Mouse (Mus musculus): ENCODE results near the gene Edc3. TPM values are rescaled to one million over a fixed set of nuclear protein-coding genes. Genes with fewer than 3 reads are reported as not detected.

Gene Edc3
- 1 to 10 TPM; 8.5 to 9.9 TPM for total RNA-seq (2021)
- long read RNA-seq, experiment 1, full-length matches to known transcripts, result 13 of 20 reads
- long read RNA-seq, experiment 1, partial matches to known transcripts, result 0 of 20 reads
- long read RNA-seq, experiment 1, other reads (novel, unspliced or antisense), result 7 of 20 reads
- long read RNA-seq, experiment 2, full-length matches to known transcripts, result 11 of 13 reads
- long read RNA-seq, experiment 2, partial matches to known transcripts, result 1 of 13 reads
- long read RNA-seq, experiment 2, other reads (novel, unspliced or antisense), result 1 of 13 reads

DNA sequence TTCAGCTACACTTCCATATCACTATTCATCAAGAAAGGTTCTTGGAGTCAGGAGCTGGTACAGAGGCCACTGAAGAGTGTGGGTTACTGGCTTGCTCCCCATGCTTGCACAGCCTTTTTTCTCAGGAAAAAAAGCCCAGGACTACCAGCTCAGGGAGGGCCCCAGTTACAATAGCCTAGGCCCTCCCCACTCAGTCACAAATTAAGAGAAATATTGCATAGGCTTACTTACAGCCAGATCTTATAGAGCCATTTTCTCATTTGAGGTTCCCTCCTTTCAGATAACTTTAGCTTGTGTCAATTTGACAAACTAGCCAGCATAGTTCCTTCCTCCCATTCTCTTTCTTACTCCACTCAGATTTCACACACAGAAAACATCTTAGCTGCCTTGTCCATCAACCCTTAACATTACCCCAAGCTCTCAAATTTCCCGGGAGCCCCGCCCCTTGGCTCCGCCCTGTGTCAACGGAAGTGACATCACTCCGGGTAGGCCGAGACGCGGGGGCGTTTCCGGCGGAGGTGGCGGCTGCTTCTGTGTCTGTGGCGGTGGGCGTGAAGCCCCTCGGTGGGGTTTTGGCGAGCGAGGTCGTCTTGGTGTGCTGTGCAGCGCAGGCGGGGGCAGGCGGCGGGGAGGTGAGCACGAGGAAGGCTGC lies at the start of gene Edc3:
Gene Edc3, plus strand, starts transcription at position 473 of the 652 bp plus-strand sequence.
- DNase-seq, result peak; percentile 92 to 94

DNA sequence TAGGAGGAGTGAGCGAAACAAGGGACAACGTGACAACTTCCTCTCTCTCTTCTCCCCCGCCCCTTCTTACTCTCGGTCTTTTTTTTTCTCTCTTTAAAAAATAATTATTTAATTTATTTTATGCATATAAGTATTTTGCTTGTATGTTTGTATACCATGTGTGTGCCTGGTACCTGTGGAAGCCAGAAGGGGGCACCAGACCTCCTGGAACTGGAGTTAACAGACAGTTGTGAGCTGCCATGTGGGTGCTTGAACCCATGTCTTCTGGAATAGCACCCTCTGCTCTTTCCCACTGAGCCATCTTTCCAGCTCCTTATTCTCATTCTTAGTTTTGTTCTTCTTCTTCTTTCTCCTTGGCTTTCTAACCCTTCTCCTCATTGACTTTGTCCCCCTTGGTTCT lies 49.4 kb upstream of the Edc3 start:
- DNase-seq, result no peak

DNA sequence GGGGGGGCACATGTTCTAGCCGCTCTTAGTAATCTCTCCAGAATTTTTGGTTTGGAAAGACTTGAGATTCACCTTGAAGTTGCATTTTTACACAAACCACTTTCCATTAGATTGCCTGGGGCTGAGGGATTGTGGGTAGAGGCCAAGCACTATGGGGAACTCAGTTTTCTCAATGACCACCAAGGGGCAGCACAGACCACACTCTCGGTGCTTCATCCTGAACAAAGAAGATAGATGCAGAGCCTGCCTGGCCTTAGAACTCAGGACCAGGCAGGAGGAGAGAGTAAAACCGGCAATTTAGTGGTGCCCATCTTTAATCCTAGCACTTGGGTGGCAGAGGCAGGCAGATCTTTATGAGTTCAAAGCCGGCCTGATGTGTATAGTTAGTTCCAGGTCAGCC lies 48.6 kb upstream of the Edc3 start:
- peak; percentile 74 to 83 for DNase-seq

DNA sequence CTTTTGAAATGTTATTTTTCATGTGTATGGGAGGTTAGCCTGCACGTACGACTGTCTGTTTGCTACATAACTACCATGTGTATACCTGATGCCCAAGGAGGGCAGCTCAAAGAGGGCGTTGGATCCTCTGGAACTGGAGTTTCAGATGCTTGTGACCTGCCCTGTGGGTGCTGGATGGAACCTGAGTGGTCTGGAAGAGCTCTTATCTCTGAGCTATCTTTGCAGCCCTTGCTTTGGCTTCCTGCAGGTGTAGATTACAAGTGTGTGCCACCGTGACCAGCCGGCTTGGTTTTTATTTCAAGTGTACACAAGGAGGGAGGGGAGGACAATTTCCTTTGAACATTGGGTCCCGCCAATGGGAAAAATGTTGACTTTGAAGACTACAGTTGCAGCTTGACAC lies 47.8 kb upstream of the Edc3 start:
- DNase-seq, result no peak

DNA sequence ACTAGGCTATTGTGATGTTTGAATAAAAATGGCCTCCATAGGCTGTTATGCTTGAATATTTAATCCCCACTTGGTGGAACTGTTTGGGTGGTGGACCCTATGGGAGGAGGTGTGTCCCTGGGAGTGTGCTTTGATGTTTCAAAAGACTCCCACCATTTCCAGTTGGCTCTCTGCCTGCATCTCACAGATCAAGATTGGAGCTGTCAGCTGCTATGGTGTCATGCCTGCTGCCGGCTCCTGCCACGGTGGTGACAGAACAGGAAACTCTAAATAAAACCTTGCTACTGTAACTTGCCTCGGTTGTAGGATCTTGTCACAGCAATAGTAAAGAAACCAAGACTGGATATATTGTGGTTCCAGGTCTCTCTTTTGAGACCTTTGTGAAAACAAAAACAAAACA lies 46.8 kb upstream of the Edc3 start:
- DNase-seq, result no peak

DNA sequence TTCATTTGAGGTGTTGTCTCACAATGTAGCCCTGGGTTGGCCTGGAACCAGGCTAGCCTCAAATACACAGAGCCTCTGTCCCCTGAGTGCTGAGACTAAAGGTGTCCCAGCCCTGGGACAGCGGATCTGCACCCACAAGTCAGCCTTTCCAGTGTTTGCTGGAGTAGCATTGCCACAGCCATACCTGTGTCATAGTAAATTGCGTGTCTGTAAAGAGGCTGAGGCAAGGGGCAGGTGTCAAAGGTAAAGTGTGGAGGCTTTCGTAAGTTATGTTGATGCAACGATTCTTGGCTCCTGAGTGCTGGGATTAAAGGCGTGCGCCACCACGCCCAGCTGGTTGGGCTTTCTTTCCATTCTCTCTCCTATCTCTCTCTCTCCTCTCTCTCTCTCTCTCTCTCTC lies 43.7 kb upstream of the Edc3 start:
- DNase-seq, result no peak

DNA sequence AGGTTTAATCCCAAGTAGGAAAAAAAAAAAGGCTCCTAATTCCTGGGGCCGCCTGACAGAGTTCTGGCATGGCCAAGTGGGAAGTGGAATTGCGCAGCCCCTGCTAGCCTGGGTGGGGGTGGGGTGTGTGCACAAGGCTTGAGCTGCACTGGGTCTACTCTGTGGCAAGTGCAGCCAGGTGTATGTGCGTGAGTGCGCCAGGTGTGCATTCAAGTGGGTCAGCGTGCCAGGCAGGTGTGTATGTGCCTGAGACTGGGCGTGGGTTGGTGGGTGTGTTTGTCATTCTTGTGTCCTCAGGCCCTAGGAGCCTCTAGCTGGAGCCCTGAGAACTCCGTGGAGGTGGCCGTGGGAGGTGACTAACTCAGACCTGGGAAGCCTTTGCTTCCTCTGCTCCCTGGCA lies 41.8 kb upstream of the Edc3 start:
- no peak for DNase-seq

DNA sequence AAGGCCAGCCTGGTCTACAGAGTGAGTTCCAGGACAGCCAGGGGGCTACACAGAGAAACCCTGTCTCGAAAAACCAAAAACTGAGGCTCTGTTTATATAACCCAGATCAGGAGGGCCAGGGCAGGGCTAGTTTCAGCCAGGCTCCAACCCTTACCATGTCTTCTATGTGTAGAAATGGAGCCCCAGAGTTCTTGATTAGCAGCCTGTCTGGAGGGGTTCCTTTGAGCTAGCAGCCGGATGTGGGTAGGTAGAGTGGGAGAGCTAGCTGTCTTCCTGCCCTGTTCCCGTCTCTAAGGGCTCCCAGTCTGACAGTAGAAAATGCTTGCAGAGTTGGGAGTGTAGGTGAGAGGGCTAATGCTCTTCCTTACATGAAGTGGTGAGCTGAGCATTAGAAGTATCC lies 41.2 kb upstream of the Edc3 start:
- no peak for DNase-seq

DNA sequence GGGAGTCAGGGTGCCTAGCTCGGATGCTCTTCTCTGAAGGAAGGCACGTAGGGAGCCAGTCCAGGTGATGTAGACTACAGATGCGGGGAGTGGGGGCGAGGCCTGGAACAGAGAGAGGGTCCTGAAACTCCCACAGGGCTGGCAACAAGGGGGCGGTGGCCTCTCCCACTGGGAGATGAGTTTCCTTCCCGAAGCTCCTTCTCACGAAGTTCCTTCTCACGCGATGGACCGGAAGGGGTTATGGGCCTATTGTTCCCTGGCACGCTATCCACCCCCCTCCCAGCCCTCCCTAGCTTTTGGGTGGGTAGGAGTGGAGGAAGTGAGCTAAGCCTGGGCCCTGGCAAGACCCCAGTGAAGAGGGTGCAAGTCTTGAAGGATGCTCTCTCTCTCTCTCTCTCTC lies 40.5 kb upstream of the Edc3 start:
- no peak for DNase-seq

DNA sequence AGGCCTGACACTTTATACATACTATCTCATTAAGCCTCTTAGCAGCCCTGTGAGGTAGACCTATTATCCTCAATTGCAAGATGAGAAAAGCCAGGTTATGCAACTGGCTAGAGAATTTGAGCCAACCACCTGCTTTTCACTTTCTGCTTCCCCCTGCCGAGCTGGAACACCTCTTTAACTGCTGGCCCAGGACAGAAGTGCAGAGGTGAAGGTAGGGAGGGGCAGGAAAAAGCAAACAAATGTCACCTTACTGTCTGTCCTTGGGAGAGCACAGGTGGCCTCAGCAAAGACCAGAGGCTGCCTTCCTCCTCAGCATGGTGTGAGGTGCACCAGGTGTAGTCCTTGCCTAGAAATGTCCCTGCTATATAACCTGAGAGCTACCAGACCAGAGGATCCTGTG lies 40.1 kb upstream of the Edc3 start:
- DNase-seq, result no peak

DNA sequence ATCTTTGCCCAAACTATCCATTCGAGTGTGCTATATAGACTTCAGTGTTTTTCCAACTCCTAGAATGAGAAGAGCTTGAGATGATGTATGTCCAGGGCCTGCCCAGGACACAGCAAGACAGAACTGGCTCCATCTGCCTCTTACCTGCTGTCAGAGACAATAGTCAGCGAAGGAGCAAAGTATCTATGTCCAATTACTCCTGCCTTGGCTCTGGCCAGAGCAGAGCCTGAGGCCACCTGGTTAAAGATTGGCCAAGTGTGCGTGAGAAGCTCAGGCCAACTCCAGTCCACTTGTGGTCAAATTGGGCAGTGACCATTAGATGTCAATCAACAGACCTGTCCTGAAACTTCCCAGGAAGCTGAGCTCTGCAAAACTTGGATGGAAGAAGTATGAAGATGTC lies 38.8 kb upstream of the Edc3 start:
- no peak for DNase-seq

DNA sequence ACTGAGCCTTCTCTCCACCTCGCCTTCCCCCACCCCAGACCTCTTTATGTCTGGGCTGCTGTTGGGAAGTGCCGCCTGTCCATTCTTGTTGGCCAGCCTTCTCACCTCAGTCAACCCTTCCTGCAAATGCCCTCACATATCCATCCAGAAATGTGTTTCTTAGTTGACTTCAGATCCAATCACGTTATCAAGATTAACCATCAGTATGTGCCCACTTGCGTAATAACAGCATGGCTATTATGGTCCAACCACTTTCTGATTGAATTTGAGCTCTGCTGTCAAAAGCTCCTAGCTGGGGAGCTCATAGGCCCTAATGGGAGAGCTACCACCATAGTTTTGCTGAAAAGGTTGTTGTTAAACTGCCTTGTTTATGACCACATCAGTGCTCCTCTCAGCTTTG lies 37.3 kb upstream of the Edc3 start:
- no peak for DNase-seq

DNA sequence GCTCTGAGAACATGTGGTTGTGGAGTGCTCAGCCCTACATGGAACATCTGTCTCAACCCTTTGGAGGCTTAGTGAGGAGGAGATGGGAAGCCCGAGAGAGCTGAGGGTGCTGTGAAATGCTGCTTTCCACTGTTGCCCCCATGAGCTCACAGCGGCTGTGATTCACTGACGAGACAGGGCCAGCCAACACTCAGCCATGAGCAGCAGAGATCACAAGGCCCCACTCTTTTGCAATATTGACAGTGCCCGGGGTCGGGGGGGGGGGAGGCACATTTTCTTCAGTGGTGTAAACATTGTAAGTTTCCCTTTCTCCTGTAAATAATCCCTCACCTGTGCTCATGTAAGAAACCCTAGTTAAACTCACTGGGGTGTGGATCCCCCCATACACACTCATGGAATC lies 36.8 kb upstream of the Edc3 start:
- DNase-seq, result no peak

DNA sequence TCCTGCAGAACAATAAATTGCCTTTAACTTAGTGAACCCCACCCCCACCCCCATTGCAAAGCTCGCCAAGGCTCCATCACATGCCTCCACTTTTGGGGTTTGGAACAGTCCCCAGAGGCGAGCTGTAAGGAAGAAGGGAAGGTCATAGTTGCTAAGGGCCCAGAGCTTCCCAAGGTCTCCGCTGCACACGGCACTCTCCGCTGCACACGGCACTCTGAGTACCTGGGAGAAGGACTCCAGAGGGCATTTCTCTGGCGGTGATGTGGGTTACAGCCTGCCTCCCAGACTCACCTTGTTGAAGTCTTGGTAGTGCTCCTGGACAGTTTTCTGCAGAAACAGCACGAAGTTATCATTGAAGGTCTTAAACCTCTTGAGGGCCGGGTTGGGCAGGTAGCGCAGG lies 26.9 kb upstream of the Edc3 start:
- peak in 1 of 2 experiments; percentile 32 for DNase-seq

DNA sequence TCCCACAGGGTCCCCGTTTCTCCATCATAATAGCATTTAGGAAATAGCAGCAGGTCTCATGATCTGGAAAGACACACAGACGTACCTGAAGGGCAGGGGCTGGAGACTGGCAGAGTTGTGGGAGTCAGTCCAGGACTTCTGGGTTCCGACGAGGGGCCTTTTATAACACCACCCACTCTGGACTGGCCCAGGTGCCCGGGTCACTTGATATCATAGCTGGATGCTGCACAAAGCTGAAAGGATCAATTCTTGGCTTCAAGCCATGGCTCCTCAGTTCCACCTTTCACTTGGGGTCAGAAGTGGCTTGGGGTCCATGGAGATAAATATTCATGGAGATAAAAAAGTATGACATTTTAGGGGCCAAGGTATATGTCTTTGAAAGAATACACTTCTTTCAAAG lies 24.8 kb upstream of the Edc3 start, which contains the start of gene Cyp1a2:
Gene Cyp1a2, minus strand, starts transcription at position 184 of the 400 bp plus-strand sequence.
- no peak for DNase-seq

DNA sequence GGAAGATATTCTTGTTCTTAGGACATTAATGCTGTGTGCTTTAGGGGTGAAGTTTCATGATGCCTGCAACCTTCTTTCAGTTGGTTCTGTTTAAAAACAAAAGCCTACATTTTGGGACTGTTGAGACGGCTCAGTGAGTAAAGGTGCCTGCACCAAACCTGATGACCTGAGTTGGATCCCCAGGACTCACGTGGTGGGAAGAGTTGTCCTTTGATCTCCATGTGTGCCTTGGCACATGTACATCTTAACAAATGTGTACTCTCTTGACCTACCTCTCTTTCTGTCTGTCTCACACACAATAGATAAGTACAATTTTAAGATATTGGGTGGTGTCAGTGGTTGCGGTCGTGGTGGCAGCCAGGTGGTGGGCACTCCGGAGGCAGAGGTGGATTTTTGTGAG lies 22.3 kb upstream of the Edc3 start:
- DNase-seq, result no peak

DNA sequence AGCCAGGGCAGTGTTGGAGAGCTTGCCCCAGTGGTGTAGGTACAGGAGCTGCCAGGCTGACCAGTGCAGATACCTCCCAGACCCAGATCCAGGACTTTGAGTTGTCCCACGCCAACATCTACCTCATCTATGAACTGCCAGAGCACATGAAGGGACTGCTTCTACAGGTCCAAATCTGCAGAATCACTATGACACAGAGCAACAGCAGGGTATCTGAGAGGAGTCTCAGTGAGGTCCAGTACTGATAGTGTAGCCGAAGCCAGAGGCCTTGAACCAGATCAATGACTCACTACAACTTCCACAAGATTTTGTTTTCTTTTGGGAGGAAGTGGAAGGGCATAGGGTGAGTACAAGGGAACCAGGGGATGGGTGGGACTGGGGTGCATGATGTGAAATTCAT lies 20.6 kb upstream of the Edc3 start, which contains the start of gene Cyp1a1:
Gene Cyp1a1, plus strand, starts transcription at position 178 of the 400 bp plus-strand sequence.
- no peak for DNase-seq

DNA sequence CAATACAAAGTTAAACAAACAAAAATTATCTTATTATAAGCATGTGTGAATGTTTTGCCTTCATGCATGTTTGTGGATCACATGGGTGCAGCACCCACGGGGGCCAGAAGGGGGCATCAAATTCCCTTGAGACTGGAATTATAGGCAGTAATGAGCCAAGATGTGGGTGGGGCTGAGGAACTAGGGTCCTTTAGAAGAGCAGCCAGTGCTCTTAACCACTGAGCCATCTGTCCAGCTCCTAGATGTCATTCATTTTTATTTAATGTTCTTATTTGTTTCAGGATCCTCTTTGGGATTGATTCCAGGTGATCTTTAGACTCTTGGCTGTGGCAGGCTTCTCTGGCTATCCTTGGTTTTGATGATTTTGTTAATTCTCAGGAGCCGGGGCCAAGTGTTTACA lies 20.2 kb upstream of the Edc3 start:
- DNase-seq, result peak in 1 of 2 experiments; percentile 31

DNA sequence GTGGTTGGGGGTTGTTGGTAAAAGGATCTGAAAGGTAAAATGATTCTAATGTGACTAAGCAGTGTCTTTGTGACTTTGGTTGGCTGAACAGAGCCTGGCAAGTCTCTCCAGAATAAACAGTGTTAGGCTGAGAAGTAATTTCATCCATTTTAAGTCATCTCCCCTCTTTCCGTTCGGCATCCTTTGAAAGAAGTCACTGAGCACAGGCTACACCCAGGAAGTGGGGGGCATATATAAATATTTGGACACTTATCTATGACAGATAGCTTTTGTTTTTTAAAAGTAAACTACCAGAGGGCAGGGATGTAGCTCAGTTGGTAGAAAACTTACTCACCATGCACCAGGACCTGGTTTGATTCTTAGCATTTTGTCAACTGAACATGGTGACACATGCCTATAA lies 19.7 kb upstream of the Edc3 start:
- no peak for DNase-seq

DNA sequence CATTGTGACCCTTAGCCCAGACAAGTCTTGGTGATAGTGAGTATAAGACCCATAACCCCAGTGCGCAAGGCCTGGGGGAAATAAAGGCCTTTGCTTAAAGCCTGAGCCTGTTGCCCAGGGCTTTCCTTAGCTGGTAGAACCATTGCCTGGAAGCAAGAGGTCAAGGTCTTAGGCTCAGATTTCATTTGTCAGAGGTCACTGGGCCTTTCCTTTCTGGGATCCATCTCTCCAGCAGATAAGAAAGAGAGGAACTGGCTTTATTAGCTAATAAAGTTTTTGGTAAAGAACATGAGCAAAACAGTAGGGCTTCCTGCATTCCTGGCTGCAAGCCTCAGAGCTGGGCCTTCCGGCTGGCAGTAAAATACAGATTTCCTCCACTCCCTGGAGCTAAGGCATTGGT lies 14.2 kb upstream of the Edc3 start:
- no peak for DNase-seq

DNA sequence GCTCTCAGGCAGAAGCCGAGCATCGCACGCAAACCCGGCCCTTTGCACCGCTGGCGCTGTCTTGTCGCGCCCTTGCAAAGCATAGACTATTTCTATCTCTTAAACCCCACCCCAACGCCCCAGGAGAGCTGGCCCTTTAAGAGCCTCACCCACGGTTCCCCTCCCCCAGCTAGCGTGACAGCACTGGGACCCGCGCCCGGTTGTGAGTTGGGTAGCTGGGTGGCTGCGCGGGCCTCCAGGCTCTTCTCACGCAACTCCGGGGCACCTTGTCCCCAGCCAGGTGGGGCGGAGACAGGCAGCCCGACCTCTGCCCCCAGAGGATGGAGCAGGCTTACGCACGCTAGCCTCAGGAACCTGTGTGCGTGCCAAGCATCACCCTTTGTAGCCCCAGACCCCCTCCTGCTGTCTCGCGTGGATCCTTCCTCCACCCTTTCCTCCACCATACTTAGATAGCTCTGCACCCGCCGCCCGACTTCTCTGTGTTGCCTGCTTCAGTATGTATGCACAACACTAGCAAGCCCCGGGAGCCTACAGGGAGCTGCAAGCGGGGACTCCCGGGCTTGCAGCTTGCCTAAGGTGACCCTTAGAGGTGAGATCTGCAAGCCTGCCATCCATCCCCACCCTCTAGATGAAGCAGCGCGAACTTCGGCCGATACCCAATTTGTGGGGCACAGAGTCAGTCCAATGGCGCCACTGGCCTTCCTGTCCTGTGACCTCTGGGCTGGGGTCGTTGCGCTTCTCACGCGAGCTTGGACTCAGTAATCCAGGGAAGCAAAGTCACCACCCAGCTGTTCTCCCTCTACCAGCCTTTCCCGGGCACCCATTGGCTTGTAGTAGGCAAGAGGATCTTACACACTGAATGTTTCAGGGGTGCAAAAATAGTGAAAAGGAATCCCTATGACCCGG lies 11.7 kb upstream of the Edc3 start:
- peak; percentile 18 to 54 for DNase-seq

DNA sequence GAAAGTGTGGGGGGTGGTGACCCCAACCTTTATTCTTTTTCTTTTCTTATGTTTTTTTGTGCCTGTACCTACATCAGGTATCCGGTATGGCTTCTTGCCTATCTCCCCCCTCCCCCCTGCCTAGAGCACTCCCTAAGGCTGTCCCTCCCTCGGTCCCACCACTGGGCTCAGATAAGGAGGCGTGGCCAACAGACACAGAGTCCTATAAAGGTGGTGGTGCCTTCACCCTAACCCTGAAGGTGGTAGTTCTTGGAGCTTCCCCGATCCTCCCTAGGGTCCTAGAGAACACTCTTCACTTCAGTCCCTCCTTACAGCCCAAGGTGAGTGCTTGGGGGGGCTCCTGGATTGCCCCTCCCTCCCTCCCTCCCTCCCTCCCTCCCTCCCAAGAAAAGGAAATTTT lies 11.0 kb upstream of the Edc3 start:
- DNase-seq, result no peak
